Mouse (Mus musculus): ENCODE results near the gene Abhd14b.
"Not testable (repeated sequence)": the region's sequence is repeated elsewhere in the genome, so short reads cannot be mapped to it uniquely, and the experiment has no call there.

Abhd14b gene

GRCm38 (mm10) chr9:106476002-106476923 is 29.0 kb downstream of the Abhd14b start:
- DNase-seq (ENCODE audit: low read depth, low spot score): peak; percentile 69

GRCm38 (mm10) chr9:106476924-106477484 is 29.7 kb downstream of the Abhd14b start, which contains the start of gene Parp3:
Gene Parp3, minus strand, starts transcription at chr9:106476949.
- DNase-seq (ENCODE audit: low read depth, low spot score): peak; percentile 100

GRCm38 (mm10) chr9:106477649-106478048 is 30.4 kb downstream of the Abhd14b start:
- no peak for DNase-seq (ENCODE audit: low read depth, low spot score)

GRCm38 (mm10) chr9:106478101-106478500 is 30.8 kb downstream of the Abhd14b start:
- no peak for DNase-seq (ENCODE audit: low read depth, low spot score)

- no peak for DNase-seq (ENCODE audit: low read depth, low spot score)
These were observed 33.3 kb downstream of the Abhd14b start for GRCm38 (mm10) chr9:106480541-106480940.

- no peak for DNase-seq (ENCODE audit: low read depth, low spot score)
These were observed 33.8 kb downstream of the Abhd14b start for GRCm38 (mm10) chr9:106481075-106481474.

GRCm38 (mm10) chr9:106481676-106482075 is 34.4 kb downstream of the Abhd14b start:
- no peak for DNase-seq (ENCODE audit: low read depth, low spot score)

GRCm38 (mm10) chr9:106482578-106483115 is 35.4 kb downstream of the Abhd14b start:
- no peak for DNase-seq (ENCODE audit: low read depth, low spot score)

- no peak for DNase-seq (ENCODE audit: low read depth, low spot score)
These were observed 35.9 kb downstream of the Abhd14b start for GRCm38 (mm10) chr9:106483136-106483535.

- DNase-seq (ENCODE audit: low read depth, low spot score): no peak
These were observed 36.3 kb downstream of the Abhd14b start for GRCm38 (mm10) chr9:106483606-106484005.

GRCm38 (mm10) chr9:106485076-106485475 is 37.8 kb downstream of the Abhd14b start:
- DNase-seq (ENCODE audit: low read depth, low spot score): no peak

- DNase-seq (ENCODE audit: low read depth, low spot score): not testable (repeated sequence)
These were observed 40.3 kb downstream of the Abhd14b start for GRCm38 (mm10) chr9:106487602-106488001.

- no peak for DNase-seq (ENCODE audit: low read depth, low spot score)
These were observed 52.4 kb downstream of the Abhd14b start, which contains the start of gene Iqcf1 for GRCm38 (mm10) chr9:106499667-106500066. Gene Iqcf1, plus strand, starts transcription at chr9:106499967.

- peak; percentile 19 for DNase-seq (ENCODE audit: low read depth, low spot score)
These were observed 54.6 kb downstream of the Abhd14b start for GRCm38 (mm10) chr9:106501846-106502245.
